Mouse (Mus musculus) kidney, postnatal 0 days (tissue): ENCODE data around the gene A530084C06Rik. TPM values are rescaled to one million over a fixed set of nuclear protein-coding genes. Genes with fewer than 3 reads are reported as not detected.

ENCODE experiments used
- ATAC-seq: fragments of 200-750 bp; cut with Nextera tagmentation; replicated peaks from 2 replicates; pipeline ENCODE4 v1.8.0; 2017; ENCODE audit warnings: low read depth, moderate number of reproducible peaks, moderate TSS enrichment, moderate library complexity; ENCODE audit not compliant: low FRiP score
- DNase-seq: peaks from one replicate; pipeline ENCODE4 v3.0.0-alpha.2; 2016; ENCODE audit warnings: low spot score
- H3K27ac ChIP-seq: fragments of 300-500 bp; sonication (generic); 2 replicates; pipeline ENCODE4 v1.5.1; 2014; ENCODE audit warnings: mild to moderate bottlenecking
- H3K27me3 ChIP-seq: fragments of 300-500 bp; sonication (generic); 2 replicates; pipeline ENCODE4 v1.6.1; 2014; ENCODE audit warnings: low read length, mixed read lengths; ENCODE audit not compliant: insufficient read depth
- H3K36me3 ChIP-seq: fragments of 300-500 bp; sonication (generic); 2 replicates; pipeline ENCODE4 v1.6.1; 2014; ENCODE audit warnings: low read length, mixed read lengths; ENCODE audit not compliant: insufficient read depth
- H3K4me1 ChIP-seq: fragments of 300-500 bp; sonication (generic); replicated peaks from 2 replicates; pipeline ENCODE4 v1.6.1; 2014; ENCODE audit warnings: antibody characterized with exemption, low read length, mixed read lengths; ENCODE audit not compliant: insufficient read depth
- H3K4me2 ChIP-seq: fragments of 300-500 bp; sonication (generic); 2 replicates; pipeline ENCODE4 v1.6.1; 2014; ENCODE audit warnings: mild to moderate bottlenecking, low read length, moderate library complexity, mixed read lengths
- H3K4me3 ChIP-seq: fragments of 300-500 bp; sonication (generic); replicated peaks from 2 replicates; pipeline ENCODE4 v1.5.1; 2014; ENCODE audit warnings: low read depth, low read length
- H3K9ac ChIP-seq: fragments of 300-500 bp; sonication (generic); 2 replicates; pipeline ENCODE4 v1.6.1; 2014; ENCODE audit warnings: low read depth, low read length
- H3K9me3 ChIP-seq: fragments of 300-500 bp; sonication (generic); replicated peaks from 2 replicates; pipeline ENCODE4 v1.6.1; 2016; ENCODE audit warnings: low read length, inconsistent platforms, mixed read lengths
- CTCF ChIP-seq: IDR thresholded peaks from 2 replicates; pipeline ENCODE4 v1.5.1; 2016; ENCODE audit warnings: antibody characterized with exemption, low read depth, mild to moderate bottlenecking, moderate library complexity
- WGBS: fragments of 180-500 bp; shearing (Covaris S2); extraction: QIAGEN DNeasy Blood & Tissue Kit; methylation state at CpG from one replicate; pipeline ENCODE4 v1.1.7; 2014; 5-methylcytosine and 5-hydroxymethylcytosine counted together
- polyA plus RNA-seq: library from polyadenylated mRNA; unstranded; fragments of >200 nt; fragmentation: Nextera tagmentation; extraction: Ambion mirVana; gene quantifications from 2 replicates; pipeline ENCODE4 v1.2.1, GENCODE M21; 2015

The A530084C06Rik gene
- polyA plus RNA-seq, 1 experiment from 2014 or later, result not detected

GRCm38 (mm10) chr13:31547204-31547603 lies 11.9 kb downstream of the A530084C06Rik start:
- no peak for ATAC-seq

GRCm38 (mm10) chr13:31546784-31547183 lies 12.3 kb downstream of the A530084C06Rik start:
- WGBS, result 76% methylated on average over 2 of the region's 2 CpGs
- H3K27me3 ChIP-seq, result no peaks in the 10 kb centered on the region
- H3K36me3 ChIP-seq, result no peaks in the 10 kb centered on the region
- DNase-seq, result no peak
- H3K4me2 ChIP-seq, result no peak overlapping the region
- H3K27ac ChIP-seq, result no peak overlapping the region
- no peak overlapping the region for H3K4me3 ChIP-seq
- no peak for ATAC-seq
- H3K4me1 ChIP-seq, result no peaks in the 10 kb centered on the region
- H3K9ac ChIP-seq, result no peak overlapping the region
- no peak for TF ChIP-seq CTCF
- H3K9me3 ChIP-seq, result no peaks in the 10 kb centered on the region

More at GRCm38 (mm10) chr13:31547204-31547603, 11.9 kb downstream of the A530084C06Rik start:
- Histone ChIP-seq H3K36me3 (no peaks in the 10 kb centered on the region), H3K4me1 (no peaks in the 10 kb centered on the region), H3K4me2 (no peak overlapping the region), H3K27ac (no peak overlapping the region), H3K9me3 (no peaks in the 10 kb centered on the region), H3K4me3 (no peak overlapping the region), H3K27me3 (no peaks in the 10 kb centered on the region), H3K9ac (no peak overlapping the region)
- TF ChIP-seq CTCF, result no peak
- 76% methylated on average over 3 of the region's 3 CpGs for WGBS
- DNase-seq, result no peak

DNA sequence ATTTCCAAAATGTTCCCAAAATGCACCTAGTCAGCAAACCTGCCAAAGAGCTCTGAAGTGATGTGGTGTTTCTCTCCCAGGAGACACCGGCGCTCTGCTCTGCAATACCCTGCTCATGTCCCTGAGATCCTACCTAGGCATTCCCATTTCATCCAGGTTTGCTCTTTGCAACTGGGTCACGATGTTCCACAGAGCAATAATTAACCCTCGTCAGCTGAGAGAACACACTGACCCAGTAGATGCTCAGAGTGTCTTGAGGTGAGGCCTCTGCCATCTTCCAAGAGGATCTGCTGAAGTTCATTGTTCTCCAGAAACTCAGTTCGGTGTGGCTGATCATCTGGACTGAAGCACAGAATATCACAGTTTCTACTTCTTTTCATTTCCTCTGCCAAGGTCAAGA lies 16.1 kb downstream of the A530084C06Rik start:
- DNase-seq, result no peak
- no peak overlapping the region for H3K4me3 ChIP-seq
- H3K9ac ChIP-seq, result no peak overlapping the region

DNA sequence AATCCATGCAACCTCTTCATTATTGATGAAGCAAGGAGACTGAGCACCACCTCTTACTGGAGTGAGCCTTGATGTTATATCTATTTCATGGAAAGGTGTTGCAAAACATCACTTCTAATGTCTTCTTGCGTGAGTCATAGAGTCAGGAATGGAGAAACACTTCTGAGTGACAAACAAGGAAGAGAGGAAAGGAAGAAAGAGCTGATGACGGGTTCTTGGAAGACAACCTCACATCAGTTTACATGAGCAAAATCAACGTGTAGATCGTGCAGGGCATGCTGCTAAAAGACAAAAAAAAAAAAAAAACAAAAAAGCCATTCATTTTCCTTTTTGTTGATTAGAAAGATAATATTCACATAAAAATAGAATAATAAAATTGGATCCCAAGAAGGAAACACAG lies 24.4 kb downstream of the A530084C06Rik start:
- DNase-seq, result no peak
- Histone ChIP-seq H3K27me3 (no peaks in the 10 kb centered on the region), H3K9me3 (no peaks in the 10 kb centered on the region), H3K27ac (no peak overlapping the region), H3K36me3 (no peaks in the 10 kb centered on the region), H3K4me1 (no peaks in the 10 kb centered on the region), H3K4me2 (no peak overlapping the region), H3K4me3 (no peak overlapping the region), H3K9ac (no peak overlapping the region)
- WGBS, result 89% methylated on average over 4 of the region's 4 CpGs
- ATAC-seq, result no peak
- TF ChIP-seq CTCF, result no peak

More for the DNA sequence above, 16.1 kb downstream of the A530084C06Rik start:
- no peak overlapping the region for H3K4me2 ChIP-seq
- 88% methylated on average over 5 of the region's 5 CpGs for WGBS
- H3K4me1 ChIP-seq, result no peaks in the 10 kb centered on the region
- no peaks in the 10 kb centered on the region for H3K27me3 ChIP-seq
- H3K36me3 ChIP-seq, result no peaks in the 10 kb centered on the region
- ATAC-seq, result no peak
- no peaks in the 10 kb centered on the region for H3K9me3 ChIP-seq
- no peak overlapping the region for H3K27ac ChIP-seq
- TF ChIP-seq CTCF, result no peak

DNA sequence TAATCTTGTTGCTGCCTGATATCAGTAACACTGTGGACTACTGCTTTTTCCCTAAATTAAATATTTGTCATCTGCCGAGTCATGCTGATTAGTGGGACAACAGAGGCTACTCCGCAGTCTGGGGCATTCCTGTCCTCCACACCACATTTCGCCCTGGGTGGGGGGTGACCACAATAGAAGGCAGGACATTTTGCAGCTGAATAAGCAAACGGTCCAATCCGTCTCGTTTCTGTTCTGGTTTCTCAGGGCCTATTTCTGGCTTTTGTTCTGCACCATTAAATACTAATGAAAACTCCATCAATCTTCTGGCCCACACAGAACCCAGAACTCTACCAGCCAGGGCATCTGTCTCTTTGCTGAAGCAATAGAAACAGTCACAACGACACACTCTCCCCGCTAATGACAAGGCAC lies 27.5 kb downstream of the A530084C06Rik start:
- DNase-seq, result peak; percentile 71
- Histone ChIP-seq H3K36me3 (no peaks in the 10 kb centered on the region), H3K4me2 (no peak overlapping the region), H3K27me3 (no peaks in the 10 kb centered on the region), H3K27ac (no peak overlapping the region), H3K9me3 (no peaks in the 10 kb centered on the region), H3K4me1 (no peaks in the 10 kb centered on the region), H3K4me3 (no peak overlapping the region), H3K9ac (no peak overlapping the region)
- WGBS, result 9% methylated on average over 8 of the region's 8 CpGs
- TF ChIP-seq CTCF, result no peak
- peak; percentile 63; the same call in 1 of the 2 replicates for ATAC-seq

DNA sequence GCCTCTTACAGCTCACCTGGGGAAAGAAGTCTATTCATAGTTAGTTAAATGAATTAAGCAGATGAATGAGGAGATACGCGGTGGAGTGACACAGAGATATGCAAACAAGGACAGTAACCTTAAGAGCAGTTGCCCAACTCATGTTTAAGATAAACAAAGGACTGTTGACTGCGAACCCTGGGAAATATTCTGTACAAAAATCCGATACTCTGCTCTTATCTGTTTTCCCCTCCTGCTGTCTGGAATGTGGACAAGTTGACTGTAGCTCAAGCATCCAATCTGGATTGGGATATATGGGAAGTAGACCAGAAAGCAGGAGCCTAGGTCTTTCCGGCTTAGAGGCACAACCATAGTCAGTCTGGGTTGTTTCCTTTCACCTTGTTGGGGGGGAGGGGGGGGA lies 27.9 kb downstream of the A530084C06Rik start:
- 52% methylated on average over 5 of the region's 5 CpGs for WGBS
- Histone ChIP-seq H3K9ac (no peak overlapping the region), H3K4me3 (no peak overlapping the region), H3K27me3 (no peaks in the 10 kb centered on the region), H3K9me3 (no peaks in the 10 kb centered on the region), H3K4me1 (no peaks in the 10 kb centered on the region), H3K36me3 (no peaks in the 10 kb centered on the region), H3K4me2 (no peak overlapping the region), H3K27ac (no peak overlapping the region)
- no peak for TF ChIP-seq CTCF
- ATAC-seq (no peak), DNase-seq (peak; percentile 3)

DNA sequence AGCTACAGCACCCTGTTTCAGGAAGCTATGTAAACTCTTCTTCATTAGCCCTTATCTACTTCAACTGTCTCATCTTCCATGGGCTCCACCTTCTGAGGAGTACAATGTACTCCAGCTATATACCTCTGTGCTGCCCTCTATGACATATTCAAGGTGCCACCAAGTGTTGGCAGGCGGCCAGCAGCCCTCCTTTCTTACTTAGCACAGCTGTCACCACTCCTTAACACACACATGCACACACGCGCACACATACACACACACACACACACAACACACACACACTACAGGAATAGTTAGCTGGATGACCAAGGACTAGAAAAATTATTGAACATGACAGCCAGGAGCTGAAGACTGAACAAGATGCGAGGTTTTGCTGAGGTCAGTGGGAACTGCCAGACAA lies 34.2 kb downstream of the A530084C06Rik start:
- TF ChIP-seq CTCF, result no peak
- H3K4me3 ChIP-seq, result no peak overlapping the region
- H3K4me1 ChIP-seq, result no peaks in the 10 kb centered on the region
- 80% methylated on average over 4 of the region's 4 CpGs for WGBS
- no peak overlapping the region for H3K27ac ChIP-seq
- no peaks in the 10 kb centered on the region for H3K27me3 ChIP-seq
- H3K9me3 ChIP-seq, result no peaks in the 10 kb centered on the region
- ATAC-seq (no peak), DNase-seq (no peak)
- H3K4me2 ChIP-seq, result no peak overlapping the region
- no peaks in the 10 kb centered on the region for H3K36me3 ChIP-seq
- H3K9ac ChIP-seq, result no peak overlapping the region
